Mouse (Mus musculus): ENCODE measurements around the gene Mzf1. TPM values are rescaled to one million over a fixed set of nuclear protein-coding genes. Genes with fewer than 3 reads are reported as not detected.

The Mzf1 gene
- polyA plus RNA-seq, 1 experiment from 2014 or later, result 7.1 TPM

DNA sequence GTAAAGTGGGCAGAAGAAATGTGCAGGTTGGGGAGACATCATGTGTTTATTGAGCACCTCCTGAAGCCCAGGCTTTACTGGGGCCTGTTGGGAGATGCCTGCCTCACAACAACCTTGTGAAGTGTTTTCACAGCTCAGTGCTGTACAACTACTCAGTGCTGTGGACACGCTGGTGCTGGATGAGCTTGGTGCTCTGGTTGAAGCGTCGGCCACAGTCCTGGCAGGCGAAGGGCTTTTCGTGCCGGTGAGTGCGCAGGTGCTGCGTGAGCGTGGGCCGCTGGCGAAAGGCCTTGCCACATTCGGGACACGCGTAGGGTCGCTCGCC is 11.5 kb downstream of the Mzf1 start:
- Histone ChIP-seq H3K4me2 (replicated peaks) (peak overlapping the region; percentile 91), H3K36me3 (no peaks in the 10 kb centered on the region), H3K27me3 (peaks cover 51% of the 10 kb centered on the region), H3K9ac (replicated peaks) (peak overlapping the region; percentile 83), H3K4me3 (replicated peaks) (peak overlapping the region; percentile 51), H3K27ac (no peak overlapping the region), H3K9me3 (no peaks in the 10 kb centered on the region), H3K4me1 (replicated peaks) (peaks cover 27% of the 10 kb centered on the region)
- no peak for ATAC-seq
- 39% methylated on average over 16 of the region's 16 CpGs for WGBS

DNA sequence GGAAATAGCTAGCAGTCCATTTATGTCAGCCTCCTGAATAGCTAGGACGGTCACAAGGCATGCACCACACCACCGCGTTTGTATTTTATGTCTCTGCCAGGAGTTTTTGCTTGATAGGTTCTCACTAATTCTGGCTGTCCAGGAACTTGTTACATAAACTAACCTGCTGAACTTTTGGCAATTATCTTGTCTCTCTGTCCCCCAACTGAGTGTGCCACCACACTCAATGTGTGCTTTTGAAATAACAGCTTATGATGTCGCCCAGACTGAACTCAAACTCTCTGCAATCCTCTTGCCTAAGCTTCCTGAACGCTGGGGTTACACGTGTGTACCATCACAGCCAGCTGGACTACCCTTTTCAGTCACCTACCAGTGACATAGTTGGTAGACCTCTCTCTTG is 12.1 kb downstream of the Mzf1 start:
- H3K9me3 ChIP-seq, result no peaks in the 10 kb centered on the region
- H3K4me1 ChIP-seq (replicated peaks), result peaks cover 27% of the 10 kb centered on the region
- H3K9ac ChIP-seq (replicated peaks), result no peak overlapping the region
- H3K36me3 ChIP-seq, result no peaks in the 10 kb centered on the region
- WGBS, result 80% methylated on average over 6 of the region's 6 CpGs
- no peak overlapping the region for H3K4me2 ChIP-seq (replicated peaks)
- ATAC-seq, result no peak
- peaks cover 51% of the 10 kb centered on the region for H3K27me3 ChIP-seq
- H3K4me3 ChIP-seq (replicated peaks), result no peak overlapping the region
- H3K27ac ChIP-seq, result no peak overlapping the region

GRCm38 (mm10) chr7:13041256-13041655 is 13.3 kb downstream of the Mzf1 start:
- 91% methylated on average over 1 of the region's 1 CpGs for WGBS
- peaks cover 36% of the 10 kb centered on the region for H3K4me1 ChIP-seq (replicated peaks)
- H3K4me2 ChIP-seq (replicated peaks), result no peak overlapping the region
- H3K4me3 ChIP-seq (replicated peaks), result no peak overlapping the region
- no peak overlapping the region for H3K27ac ChIP-seq
- peaks cover 3% of the 10 kb centered on the region for H3K36me3 ChIP-seq
- no peak for ATAC-seq
- H3K9ac ChIP-seq (replicated peaks), result no peak overlapping the region
- peaks cover 51% of the 10 kb centered on the region for H3K27me3 ChIP-seq
- H3K9me3 ChIP-seq, result no peaks in the 10 kb centered on the region

DNA sequence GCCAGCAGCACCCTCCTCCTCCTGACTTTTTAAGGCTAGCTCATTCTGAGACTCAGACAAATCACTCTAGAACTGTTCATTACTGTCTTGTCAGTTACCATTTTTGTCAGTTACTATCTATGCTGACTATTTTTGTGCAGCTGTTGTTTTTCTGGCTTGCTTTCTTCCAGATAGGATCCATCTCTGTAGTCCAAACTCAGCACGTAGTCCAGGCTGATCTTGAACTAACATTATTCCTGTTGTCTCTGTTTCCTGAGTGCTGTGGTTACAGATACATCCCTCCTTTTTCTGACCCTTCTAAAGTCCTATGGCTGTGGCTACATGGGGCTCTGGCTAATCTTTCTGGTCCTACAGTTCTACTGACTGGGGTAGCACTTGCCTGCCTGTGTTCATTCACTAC is 15.4 kb downstream of the Mzf1 start:
- H3K4me3 ChIP-seq (replicated peaks), result peak overlapping the region; percentile 71; the same call in 1 of the 2 replicates
- H3K27ac ChIP-seq, result no peak overlapping the region
- 93% methylated on average over 1 of the region's 1 CpGs for WGBS
- H3K4me2 ChIP-seq (replicated peaks), result peak overlapping the region; percentile 81
- no peak for ATAC-seq
- peak overlapping the region; percentile 95 for H3K9ac ChIP-seq (replicated peaks)
- H3K36me3 ChIP-seq, result peaks cover 15% of the 10 kb centered on the region
- H3K4me1 ChIP-seq (replicated peaks), result peaks cover 47% of the 10 kb centered on the region
- H3K27me3 ChIP-seq, result peaks cover 35% of the 10 kb centered on the region
- no peaks in the 10 kb centered on the region for H3K9me3 ChIP-seq

DNA sequence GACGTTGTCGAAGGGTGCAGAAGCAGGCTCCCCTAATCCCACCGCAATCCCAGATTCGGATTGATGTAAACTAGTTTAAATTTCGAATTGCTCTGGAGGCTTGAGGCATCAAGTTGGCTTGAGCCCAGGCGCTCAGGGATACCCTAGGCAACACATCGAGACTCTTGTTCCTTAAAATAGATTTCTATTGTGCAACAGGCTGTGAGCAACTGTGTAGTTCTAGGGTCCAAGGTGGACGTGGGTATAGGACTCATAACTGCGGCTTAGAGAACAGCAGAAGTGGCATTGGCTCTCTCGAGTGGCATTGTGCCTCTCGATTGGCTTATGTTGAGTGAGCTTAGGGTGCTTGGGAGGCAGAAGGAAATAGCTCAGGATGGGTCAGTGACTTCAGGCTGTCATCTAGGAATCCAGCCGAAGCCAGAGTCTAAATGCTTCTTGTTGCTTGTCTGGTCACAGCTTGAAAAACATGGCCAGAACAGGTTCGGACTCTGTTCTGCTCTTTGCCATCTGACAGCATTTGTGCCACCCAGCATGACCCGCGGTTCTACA is 15.9 kb downstream of the Mzf1 start:
- H3K4me2 ChIP-seq (replicated peaks), result peak overlapping the region; percentile 81
- H3K9ac ChIP-seq (replicated peaks), result peak overlapping the region; percentile 95
- peaks cover 47% of the 10 kb centered on the region for H3K4me1 ChIP-seq (replicated peaks)
- H3K27ac ChIP-seq, result peak overlapping the region; percentile 98
- peaks cover 30% of the 10 kb centered on the region for H3K27me3 ChIP-seq
- peak overlapping the region; percentile 71 for H3K4me3 ChIP-seq (replicated peaks)
- 27% methylated on average over 15 of the region's 15 CpGs for WGBS
- H3K36me3 ChIP-seq, result peaks cover 15% of the 10 kb centered on the region
- no peaks in the 10 kb centered on the region for H3K9me3 ChIP-seq
- no peak for ATAC-seq

- ATAC-seq, result peak; percentile 91
- Histone ChIP-seq H3K27ac (peak within 1 kb of the TSS; percentile 98), H3K4me2 (replicated peaks) (peak within 1 kb of the TSS; percentile 81), H3K9ac (replicated peaks) (peak within 1 kb of the TSS; percentile 95), H3K4me1 (replicated peaks) (peaks cover 47% of the 10 kb centered on the region), H3K9me3 (no peaks in the 10 kb centered on the region), H3K4me3 (replicated peaks) (peak within 1 kb of the TSS; percentile 71), H3K36me3 (peaks cover 17% of the 10 kb centered on the region), H3K27me3 (peaks cover 24% of the 10 kb centered on the region)
- WGBS, result under 1% methylated on average over 61 of the region's 65 CpGs
Observed at GRCm38 (mm10) chr7:13037901-13038555, 16.5 kb downstream of the Mzf1 start, which contains the start of gene Ube2m. Gene Ube2m (minus strand): TSS chr7:13038275.

- 0 out of 2 replicates have a peak, but pooled peaks have one; percentile 4 for ATAC-seq
- Histone ChIP-seq H3K27me3 (peaks cover 17% of the 10 kb centered on the region), H3K36me3 (peaks cover 24% of the 10 kb centered on the region), H3K4me2 (replicated peaks) (peak overlapping the region; percentile 81), H3K4me1 (replicated peaks) (peaks cover 50% of the 10 kb centered on the region), H3K9me3 (no peaks in the 10 kb centered on the region), H3K4me3 (replicated peaks) (peak overlapping the region; percentile 71), H3K9ac (replicated peaks) (peak overlapping the region; percentile 95), H3K27ac (peak overlapping the region; percentile 98)
- under 1% methylated on average over 25 of the region's 33 CpGs for WGBS
Observed at GRCm38 (mm10) chr7:13037366-13037765, 17.2 kb downstream of the Mzf1 start.

DNA sequence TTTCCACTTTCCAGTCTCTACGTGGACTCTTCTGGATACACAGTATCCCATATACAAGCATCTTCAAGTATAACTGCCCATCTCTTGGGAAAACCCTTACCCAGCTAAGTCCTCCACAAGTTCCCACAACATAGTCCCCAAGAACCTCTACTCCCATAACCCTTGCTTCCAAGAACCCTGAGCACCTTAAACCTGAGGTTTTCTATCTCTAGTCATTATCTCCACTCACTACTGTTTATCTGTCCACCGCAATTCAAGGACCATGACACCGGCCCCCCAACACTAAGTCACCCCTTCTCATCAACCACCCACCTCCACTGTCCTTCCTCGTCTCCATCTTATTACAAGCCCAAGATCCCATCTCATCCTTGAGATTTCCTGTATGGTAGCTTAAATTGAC is 17.8 kb downstream of the Mzf1 start:
- peaks cover 50% of the 10 kb centered on the region for H3K4me1 ChIP-seq (replicated peaks)
- no peak for ATAC-seq
- 49% methylated on average over 4 of the region's 4 CpGs for WGBS

GRCm38 (mm10) chr7:13035211-13035855 is 19.2 kb downstream of the Mzf1 start:
- no peaks in the 10 kb centered on the region for H3K9me3 ChIP-seq
- peaks cover 50% of the 10 kb centered on the region for H3K4me1 ChIP-seq (replicated peaks)
- 86% methylated on average over 17 of the region's 17 CpGs for WGBS
- no peak for ATAC-seq
- H3K27ac ChIP-seq, result peak overlapping the region; percentile 94
- H3K4me2 ChIP-seq (replicated peaks), result peak overlapping the region; percentile 91
- H3K9ac ChIP-seq (replicated peaks), result no peak overlapping the region
- H3K27me3 ChIP-seq, result no peaks in the 10 kb centered on the region
- peaks cover 44% of the 10 kb centered on the region for H3K36me3 ChIP-seq
- peak overlapping the region; percentile 61; the same call in 1 of the 2 replicates for H3K4me3 ChIP-seq (replicated peaks)

More for the DNA sequence above, 17.8 kb downstream of the Mzf1 start:
- Histone ChIP-seq H3K27ac (0 out of 2 replicates have a peak overlapping the region, but pooled peaks have one; percentile 16), H3K9me3 (no peaks in the 10 kb centered on the region), H3K4me3 (replicated peaks) (peak overlapping the region; percentile 71), H3K27me3 (peaks cover 12% of the 10 kb centered on the region), H3K9ac (replicated peaks) (peak overlapping the region; percentile 95), H3K4me2 (replicated peaks) (peak overlapping the region; percentile 81), H3K36me3 (peaks cover 29% of the 10 kb centered on the region)

GRCm38 (mm10) chr7:13034148-13034977 is 20.2 kb downstream of the Mzf1 start, which contains the start of gene Chmp2a:
Gene Chmp2a (minus strand): TSS chr7:13034807.
- under 1% methylated on average over 45 of the region's 45 CpGs for WGBS
- Histone ChIP-seq H3K4me2 (replicated peaks) (peak within 1 kb of the TSS; percentile 91), H3K9ac (replicated peaks) (peak within 1 kb of the TSS; percentile 83), H3K9me3 (no peaks in the 10 kb centered on the region), H3K4me1 (replicated peaks) (peaks cover 49% of the 10 kb centered on the region), H3K36me3 (peaks cover 54% of the 10 kb centered on the region), H3K27me3 (no peaks in the 10 kb centered on the region), H3K27ac (peak within 1 kb of the TSS; percentile 94), H3K4me3 (replicated peaks) (peak within 1 kb of the TSS; percentile 61)
- ATAC-seq, result peak; percentile 83

- Histone ChIP-seq H3K27me3 (no peaks in the 10 kb centered on the region), H3K27ac (peak overlapping the region; percentile 94), H3K9me3 (no peaks in the 10 kb centered on the region), H3K9ac (replicated peaks) (peak overlapping the region; percentile 83), H3K36me3 (peaks cover 62% of the 10 kb centered on the region), H3K4me1 (replicated peaks) (peaks cover 41% of the 10 kb centered on the region), H3K4me3 (replicated peaks) (peak overlapping the region; percentile 61), H3K4me2 (replicated peaks) (peak overlapping the region; percentile 91)
- ATAC-seq, result no peak
- 51% methylated on average over 13 of the region's 13 CpGs for WGBS
Observed at GRCm38 (mm10) chr7:13033451-13034147, 21.0 kb downstream of the Mzf1 start.

Data from midbrain, embryonic 13.5 days (tissue).